Mouse (Mus musculus): ENCODE measurements at regions not wholly inside any gene's neighbourhood (a gene's known extent, or its start where the extent isn't known, plus 50 kb on each side); places are given as distances from the start of the nearest gene placed in this dataset.

- peak; percentile 6 for DNase-seq
These were observed 386.5 kb downstream of the Brinp2 start for GRCm38 (mm10) chr1:157969635-157970111.

GRCm38 (mm10) chr1:157973373-157974232 is 382.5 kb downstream of the Brinp2 start:
- DNase-seq, result no peak

GRCm38 (mm10) chr1:157974656-157975055 is 381.5 kb downstream of the Brinp2 start:
- no peak for DNase-seq

- no peak for DNase-seq
These were observed 337.0 kb downstream of the Brinp2 start for GRCm38 (mm10) chr1:158019161-158019560.

GRCm38 (mm10) chr1:158039756-158040155 is 316.4 kb downstream of the Brinp2 start:
- DNase-seq, result no peak

- DNase-seq, result peak; percentile 3
These were observed 315.8 kb downstream of the Brinp2 start for GRCm38 (mm10) chr1:158040334-158040733.

- peak; percentile 35 for DNase-seq
These were observed 303.5 kb downstream of the Brinp2 start for GRCm38 (mm10) chr1:158052644-158053043.

- no peak for DNase-seq
These were observed 301.2 kb downstream of the Brinp2 start for GRCm38 (mm10) chr1:158054961-158055360.

- no peak for DNase-seq
These were observed 299.0 kb downstream of the Brinp2 start for GRCm38 (mm10) chr1:158056994-158057630.

- no peak for DNase-seq
These were observed 298.3 kb downstream of the Brinp2 start for GRCm38 (mm10) chr1:158057789-158058188.

GRCm38 (mm10) chr1:158061995-158062394 is 294.1 kb downstream of the Brinp2 start:
- DNase-seq, result peak; percentile 54

GRCm38 (mm10) chr1:158082181-158082580 is 273.9 kb downstream of the Brinp2 start:
- peak; percentile 17 for DNase-seq

GRCm38 (mm10) chr1:158085856-158086255 is 270.3 kb downstream of the Brinp2 start:
- no peak for DNase-seq

- no peak for DNase-seq
These were observed 258.6 kb downstream of the Brinp2 start for GRCm38 (mm10) chr1:158097500-158097899.

GRCm38 (mm10) chr1:158119708-158120107 is 236.4 kb downstream of the Brinp2 start:
- no peak for DNase-seq

GRCm38 (mm10) chr1:158124902-158125301 is 231.2 kb downstream of the Brinp2 start:
- DNase-seq, result peak; percentile 79

- no peak for DNase-seq
These were observed 229.9 kb downstream of the Brinp2 start for GRCm38 (mm10) chr1:158126272-158126671.

GRCm38 (mm10) chr1:158129243-158129770 is 226.8 kb downstream of the Brinp2 start:
- DNase-seq, result no peak

- no peak for DNase-seq
These were observed 208.6 kb downstream of the Brinp2 start for GRCm38 (mm10) chr1:158147525-158147924.

GRCm38 (mm10) chr1:158148035-158148434 is 208.1 kb downstream of the Brinp2 start:
- DNase-seq, result no peak

GRCm38 (mm10) chr1:158161111-158161510 is 195.0 kb downstream of the Brinp2 start:
- DNase-seq, result no peak

- no peak for DNase-seq
These were observed 194.6 kb downstream of the Brinp2 start for GRCm38 (mm10) chr1:158161533-158161932.

- no peak for DNase-seq
These were observed 192.7 kb downstream of the Brinp2 start for GRCm38 (mm10) chr1:158163411-158163810.

GRCm38 (mm10) chr1:158170006-158170405 is 186.1 kb downstream of the Brinp2 start:
- no peak for DNase-seq

Measured in right cerebral cortex, adult 18-20 months (tissue).